Mouse (Mus musculus): ENCODE data around the gene Rsf1. TPM values are rescaled to one million over a fixed set of nuclear protein-coding genes. Genes with fewer than 3 reads are reported as not detected.

The Rsf1 gene
- polyA plus RNA-seq (2015; fragmentation: Nextera tagmentation; extraction: Ambion mirVana) = 9.5 and 10.9 TPM in 2 replicates

DNA sequence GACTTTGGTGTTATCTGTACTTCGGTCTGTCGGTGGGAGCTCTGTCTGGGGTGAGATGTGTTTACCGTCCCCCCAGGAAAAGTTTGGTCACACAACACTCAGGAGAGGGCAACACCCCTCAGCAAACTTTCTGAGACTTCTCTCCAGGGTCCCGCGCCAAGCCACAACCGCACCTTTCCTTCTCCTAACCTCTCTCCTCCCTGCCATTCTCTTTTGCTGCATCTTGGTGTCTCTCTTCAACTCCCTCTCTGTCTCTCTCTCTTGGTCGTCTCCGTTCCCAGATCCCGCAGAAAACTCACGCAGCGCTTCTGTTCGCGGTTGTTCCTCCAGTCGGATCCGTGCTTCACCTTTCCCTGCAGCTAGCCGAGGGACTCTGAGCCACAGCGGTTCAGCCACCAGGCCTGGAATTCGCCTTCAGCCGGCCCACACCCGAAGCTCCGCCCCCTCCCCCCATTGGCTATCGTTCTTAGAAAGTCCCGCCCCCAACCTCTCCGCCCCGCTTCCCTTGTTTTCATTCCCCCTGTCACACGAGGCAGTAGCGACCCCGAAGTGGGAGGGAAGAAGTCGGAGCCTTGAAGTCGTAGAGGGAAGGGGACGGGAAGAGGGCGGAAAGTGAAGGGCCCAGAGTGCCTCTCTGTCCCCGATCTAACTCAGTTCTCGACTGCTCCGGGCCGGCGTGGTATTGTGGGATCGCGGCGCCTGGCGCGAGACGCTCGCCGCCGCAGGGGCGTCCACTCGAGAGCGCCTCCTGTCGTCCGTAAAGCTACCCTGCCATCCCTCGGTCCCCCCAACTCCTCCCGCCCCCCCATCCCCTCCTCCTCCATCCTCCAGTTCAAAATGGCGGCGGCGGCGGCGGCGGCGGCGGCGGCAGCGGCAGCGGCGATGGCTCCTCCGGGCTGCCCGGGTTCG, at the start of gene Rsf1, which contains the start of gene Aamdc:
TSS of gene Rsf1 (plus strand) at position 823 of the 909 bp plus-strand sequence.
TSS of gene Aamdc (minus strand) at position 431 of the 909 bp plus-strand sequence.
- Histone ChIP-seq H3K4me3 (ENCODE audit: low read depth, low read length) (peak within 1 kb of the TSS; percentile 73), H3K9me3 (ENCODE audit: control insufficient read depth) (no peaks in the 10 kb centered on the region), H3K9ac (ENCODE audit: low read depth, low read length) (peak within 1 kb of the TSS; percentile 79), H3K36me3 (ENCODE audit: control insufficient read depth, insufficient read depth) (peaks cover 8% of the 10 kb centered on the region), H3K4me1 (replicated peaks; ENCODE audit: control insufficient read depth, insufficient read depth, low read length) (0 out of 2 replicates have a peak, but pooled peaks cover 5% of the 10 kb centered on the region), H3K27ac (ENCODE audit: low read depth, low read length) (peak within 1 kb of the TSS; percentile 95), H3K4me2 (replicated peaks; ENCODE audit: low read depth) (peak within 1 kb of the TSS; percentile 82), H3K27me3 (replicated peaks; ENCODE audit: control insufficient read depth, insufficient read depth, low read length) (no peaks in the 10 kb centered on the region)
- ATAC-seq = peak; percentile 93
- peak; percentile 86 for TF ChIP-seq CTCF (IDR thresholded peaks at IDR 0.05; ENCODE audit: low read depth)
- WGBS = under 1% methylated on average over 40 of the region's 68 CpGs

DNA sequence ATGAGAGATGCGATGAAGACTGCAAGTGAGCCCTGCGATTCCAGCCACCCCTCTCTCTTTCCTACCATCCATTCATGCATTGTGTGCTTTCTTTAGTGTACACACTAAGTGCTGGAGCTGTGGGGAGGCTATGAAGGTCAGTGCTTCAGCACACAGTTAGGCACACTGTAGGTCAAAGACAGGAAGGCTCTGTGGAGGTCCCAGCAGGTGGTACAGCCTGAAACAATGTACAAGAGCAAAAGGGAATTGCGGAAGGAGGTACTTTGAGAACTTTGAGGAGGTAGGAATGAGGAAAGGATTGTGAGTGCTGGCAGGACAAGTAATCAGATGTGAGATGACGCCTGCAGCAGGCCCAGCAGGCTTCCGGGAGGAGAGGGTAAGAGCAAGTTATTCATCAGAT, 44.2 kb upstream of the Rsf1 start:
- H3K36me3 ChIP-seq (ENCODE audit: control insufficient read depth, insufficient read depth) = peaks cover 68% of the 10 kb centered on the region
- no peak overlapping the region for H3K4me3 ChIP-seq (ENCODE audit: low read depth, low read length)
- H3K9me3 ChIP-seq (ENCODE audit: control insufficient read depth) = no peaks in the 10 kb centered on the region
- H3K4me2 ChIP-seq (replicated peaks; ENCODE audit: low read depth) = no peak overlapping the region
- H3K4me1 ChIP-seq (replicated peaks; ENCODE audit: control insufficient read depth, insufficient read depth, low read length) = no peaks in the 10 kb centered on the region
- no peak overlapping the region for H3K27ac ChIP-seq (ENCODE audit: low read depth, low read length)
- no peaks in the 10 kb centered on the region for H3K27me3 ChIP-seq (replicated peaks; ENCODE audit: control insufficient read depth, insufficient read depth, low read length)
- no peak for TF ChIP-seq CTCF (IDR thresholded peaks at IDR 0.05; ENCODE audit: low read depth)
- ATAC-seq = no peak
- no peak overlapping the region for H3K9ac ChIP-seq (ENCODE audit: low read depth, low read length)
- WGBS = 89% methylated on average over 5 of the region's 5 CpGs

DNA sequence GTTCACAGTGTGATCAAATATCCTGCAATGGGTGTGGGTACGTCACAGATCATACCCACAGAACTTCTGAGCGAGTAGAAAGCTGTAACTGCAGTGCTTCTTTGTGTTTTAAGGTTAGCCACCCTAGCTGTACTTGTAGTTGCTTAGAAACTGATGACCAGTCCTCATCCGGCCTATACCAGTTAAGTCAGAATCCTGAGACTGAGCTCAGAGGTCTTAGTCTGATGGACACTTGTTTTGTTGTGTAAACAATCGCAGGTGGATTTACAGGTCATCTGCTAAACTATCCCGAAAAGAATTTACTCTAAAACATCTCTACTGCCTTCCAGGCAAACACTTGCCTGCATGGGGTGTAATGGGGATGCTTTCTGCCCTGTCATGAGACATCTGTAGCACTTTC, 43.1 kb upstream of the Rsf1 start:
- Histone ChIP-seq H3K9me3 (ENCODE audit: control insufficient read depth) (no peaks in the 10 kb centered on the region), H3K4me2 (replicated peaks; ENCODE audit: low read depth) (no peak overlapping the region), H3K27me3 (replicated peaks; ENCODE audit: control insufficient read depth, insufficient read depth, low read length) (no peaks in the 10 kb centered on the region), H3K4me1 (replicated peaks; ENCODE audit: control insufficient read depth, insufficient read depth, low read length) (no peaks in the 10 kb centered on the region), H3K4me3 (ENCODE audit: low read depth, low read length) (no peak overlapping the region), H3K36me3 (ENCODE audit: control insufficient read depth, insufficient read depth) (peaks cover 70% of the 10 kb centered on the region), H3K27ac (ENCODE audit: low read depth, low read length) (no peak overlapping the region), H3K9ac (ENCODE audit: low read depth, low read length) (no peak overlapping the region)
- WGBS = 91% methylated on average over 5 of the region's 5 CpGs
- ATAC-seq = no peak
- TF ChIP-seq CTCF (IDR thresholded peaks at IDR 0.05; ENCODE audit: low read depth) = no peak

DNA sequence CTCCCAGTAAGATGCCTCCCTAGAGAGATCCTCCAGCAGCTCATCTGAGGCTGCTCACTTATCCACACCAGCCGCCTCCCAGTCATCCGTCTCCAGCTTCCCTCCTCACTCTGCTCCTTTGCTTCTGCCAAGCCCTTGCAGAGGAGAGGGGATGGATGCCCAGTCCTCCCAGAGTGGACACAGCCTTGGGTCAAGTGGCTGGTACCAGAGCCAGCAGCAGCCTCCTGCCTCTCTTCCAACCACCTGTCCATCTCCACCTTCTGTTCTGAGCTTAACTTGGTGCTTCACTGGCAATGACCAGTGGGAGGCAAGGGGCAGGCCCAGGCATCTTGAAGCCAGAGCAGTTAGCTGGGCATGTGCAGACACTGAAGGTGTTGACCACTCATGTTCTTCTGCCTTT, 33.2 kb upstream of the Rsf1 start:
- WGBS = 92% methylated on average over 2 of the region's 2 CpGs
- Histone ChIP-seq H3K36me3 (ENCODE audit: control insufficient read depth, insufficient read depth) (peaks cover 36% of the 10 kb centered on the region), H3K9me3 (ENCODE audit: control insufficient read depth) (no peaks in the 10 kb centered on the region), H3K9ac (ENCODE audit: low read depth, low read length) (no peak overlapping the region), H3K27me3 (replicated peaks; ENCODE audit: control insufficient read depth, insufficient read depth, low read length) (no peaks in the 10 kb centered on the region), H3K27ac (ENCODE audit: low read depth, low read length) (no peak overlapping the region), H3K4me3 (ENCODE audit: low read depth, low read length) (no peak overlapping the region), H3K4me2 (replicated peaks; ENCODE audit: low read depth) (no peak overlapping the region), H3K4me1 (replicated peaks; ENCODE audit: control insufficient read depth, insufficient read depth, low read length) (no peaks in the 10 kb centered on the region)
- TF ChIP-seq CTCF (IDR thresholded peaks at IDR 0.05; ENCODE audit: low read depth) = no peak
- ATAC-seq = no peak

DNA sequence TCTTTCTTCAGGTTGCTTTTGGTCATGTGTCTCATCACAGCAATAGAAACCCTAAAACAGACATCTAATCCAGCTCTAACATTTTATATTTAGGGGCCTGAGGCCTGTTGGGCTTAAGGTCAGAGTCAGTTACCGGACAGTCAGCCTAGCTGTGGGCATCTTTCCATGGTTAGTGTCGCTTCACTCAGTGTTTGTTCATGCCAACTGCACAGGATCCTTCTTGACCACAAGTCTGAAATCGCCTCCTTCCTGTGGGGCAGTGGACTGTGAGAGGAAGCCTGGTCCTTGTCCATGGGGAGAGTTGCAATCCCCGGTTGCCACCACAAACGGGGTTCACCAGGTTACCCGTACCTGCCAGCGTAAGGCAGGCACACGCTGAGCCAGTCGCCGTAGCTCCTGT, 30.4 kb upstream of the Rsf1 start:
- Histone ChIP-seq H3K4me1 (replicated peaks; ENCODE audit: control insufficient read depth, insufficient read depth, low read length) (no peaks in the 10 kb centered on the region), H3K9me3 (ENCODE audit: control insufficient read depth) (no peaks in the 10 kb centered on the region), H3K9ac (ENCODE audit: low read depth, low read length) (no peak overlapping the region), H3K27me3 (replicated peaks; ENCODE audit: control insufficient read depth, insufficient read depth, low read length) (no peaks in the 10 kb centered on the region), H3K4me2 (replicated peaks; ENCODE audit: low read depth) (no peak overlapping the region), H3K36me3 (ENCODE audit: control insufficient read depth, insufficient read depth) (peaks cover 14% of the 10 kb centered on the region; the same call in 1 of the 2 replicates), H3K27ac (ENCODE audit: low read depth, low read length) (no peak overlapping the region), H3K4me3 (ENCODE audit: low read depth, low read length) (no peak overlapping the region)
- 95% methylated on average over 10 of the region's 10 CpGs for WGBS
- no peak for ATAC-seq
- no peak for TF ChIP-seq CTCF (IDR thresholded peaks at IDR 0.05; ENCODE audit: low read depth)

DNA sequence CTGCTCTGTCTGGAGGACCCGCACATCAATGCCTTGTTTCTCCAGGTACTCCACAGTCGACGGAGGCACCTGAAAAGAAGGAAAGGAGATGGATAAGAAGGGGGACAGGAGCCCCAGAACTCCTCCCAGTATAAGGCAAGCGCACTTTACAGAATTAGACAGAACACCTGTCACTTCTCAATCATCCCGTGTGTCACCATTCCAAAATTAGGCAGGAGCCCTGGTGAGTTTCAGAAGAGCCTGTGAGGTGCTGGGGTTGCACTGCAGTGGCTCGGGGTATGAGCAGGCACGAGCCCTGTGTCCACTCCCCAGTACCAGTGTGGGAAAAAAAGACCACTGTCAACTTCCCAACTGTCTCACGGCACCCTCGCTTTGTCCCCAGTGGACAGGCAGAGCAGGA, 29.0 kb upstream of the Rsf1 start:
- peaks cover 14% of the 10 kb centered on the region; the same call in 1 of the 2 replicates for H3K36me3 ChIP-seq (ENCODE audit: control insufficient read depth, insufficient read depth)
- WGBS = 90% methylated on average over 9 of the region's 9 CpGs
- no peak for TF ChIP-seq CTCF (IDR thresholded peaks at IDR 0.05; ENCODE audit: low read depth)
- H3K4me1 ChIP-seq (replicated peaks; ENCODE audit: control insufficient read depth, insufficient read depth, low read length) = no peaks in the 10 kb centered on the region
- no peak overlapping the region for H3K9ac ChIP-seq (ENCODE audit: low read depth, low read length)
- no peaks in the 10 kb centered on the region for H3K27me3 ChIP-seq (replicated peaks; ENCODE audit: control insufficient read depth, insufficient read depth, low read length)
- ATAC-seq = no peak
- no peak overlapping the region for H3K4me3 ChIP-seq (ENCODE audit: low read depth, low read length)
- no peaks in the 10 kb centered on the region for H3K9me3 ChIP-seq (ENCODE audit: control insufficient read depth)
- H3K4me2 ChIP-seq (replicated peaks; ENCODE audit: low read depth) = no peak overlapping the region
- H3K27ac ChIP-seq (ENCODE audit: low read depth, low read length) = no peak overlapping the region
